Mouse (Mus musculus): ENCODE results near the gene Klhl4. TPM values are rescaled to one million over a fixed set of nuclear protein-coding genes. Genes with fewer than 3 reads are reported as not detected.

Gene Klhl4
- 4.0 TPM for polyA plus RNA-seq (2014; fragmentation: Illumina TruSeq; extraction: RNeasy Lipid Tissue Mini Kit (QIAGEN cat#74804); ENCODE audit: low read depth, low replicate concordance)

GRCm38 (mm10) chrX:114473782-114474731 lies at the start of gene Klhl4:
Gene Klhl4 (plus strand): TSS chrX:114474333.

All from kidney, adult 10 weeks (tissue).